Mouse (Mus musculus) intestine, embryonic 16.5 days (tissue): ENCODE data around the gene Sh3pxd2a. TPM values are rescaled to one million over a fixed set of nuclear protein-coding genes. Genes with fewer than 3 reads are reported as not detected.

Experiments used
- ATAC-seq: fragments of 200-750 bp; cut with Nextera tagmentation; 2 replicates; pipeline ENCODE4 v1.8.0; 2017; ENCODE audit warnings: moderate TSS enrichment, moderate library complexity
- H3K27ac ChIP-seq: fragments of 300-500 bp; sonication (generic); 2 replicates; pipeline ENCODE4 v1.5.1; 2014; ENCODE audit warnings: mild to moderate bottlenecking, low read length
- H3K27me3 ChIP-seq: fragments of 300-500 bp; sonication (generic); replicated peaks from 2 replicates; pipeline ENCODE4 v1.6.1; 2014; ENCODE audit warnings: low read length, control low read depth, mixed read lengths; ENCODE audit not compliant: control insufficient read depth, insufficient read depth
- H3K36me3 ChIP-seq: fragments of 300-500 bp; sonication (generic); 2 replicates; pipeline ENCODE4 v1.6.1; 2014; ENCODE audit warnings: low read length, control low read depth; ENCODE audit not compliant: control insufficient read depth, insufficient read depth
- H3K4me1 ChIP-seq: fragments of 300-500 bp; sonication (generic); 2 replicates; pipeline ENCODE4 v1.6.1; 2014; ENCODE audit warnings: low read length, control low read depth, mixed read lengths; ENCODE audit not compliant: control insufficient read depth, insufficient read depth
- H3K4me2 ChIP-seq: fragments of 300-500 bp; sonication (generic); 2 replicates; pipeline ENCODE4 v1.6.1; 2014; ENCODE audit warnings: low read depth, low read length, control low read depth
- H3K4me3 ChIP-seq: fragments of 300-500 bp; sonication (generic); 2 replicates; pipeline ENCODE4 v1.5.1; 2014; ENCODE audit warnings: mild to moderate bottlenecking, low read length
- H3K9ac ChIP-seq: fragments of 300-500 bp; sonication (generic); 2 replicates; pipeline ENCODE4 v1.6.1; 2014; ENCODE audit warnings: low read depth, low read length
- H3K9me3 ChIP-seq: fragments of 300-500 bp; sonication (generic); 2 replicates; pipeline ENCODE4 v1.6.1; 2016; ENCODE audit warnings: low read length, control low read depth; ENCODE audit not compliant: control insufficient read depth
- WGBS: fragments of 180-500 bp; shearing (Covaris S2); extraction: QIAGEN DNeasy Blood & Tissue Kit; methylation state at CpG from one replicate; pipeline ENCODE4 v1.1.7; 2014; 5-methylcytosine and 5-hydroxymethylcytosine counted together
- polyA plus RNA-seq: library from polyadenylated mRNA; unstranded; fragments of >200 nt; fragmentation: Nextera tagmentation; extraction: Ambion mirVana; gene quantifications from 2 replicates; pipeline ENCODE4 v1.2.1, GENCODE M21; 2015

The Sh3pxd2a gene
- polyA plus RNA-seq, 1 experiment from 2014 or later = 3.0 TPM

- Histone ChIP-seq H3K27ac (no peak overlapping the region), H3K4me3 (no peak overlapping the region)
Measured at GRCm38 (mm10) chr19:47493017-47493997, 29.1 kb upstream of the Sh3pxd2a start.

GRCm38 (mm10) chr19:47492422-47492821 is 28.2 kb upstream of the Sh3pxd2a start:
- Histone ChIP-seq H3K4me3 (no peak overlapping the region), H3K36me3 (0 out of 2 replicates have a peak, but pooled peaks cover 2% of the 10 kb centered on the region), H3K9me3 (0 out of 2 replicates have a peak, but pooled peaks cover 2% of the 10 kb centered on the region), H3K9ac (no peak overlapping the region), H3K4me1 (peaks cover 7% of the 10 kb centered on the region; the same call in 1 of the 2 replicates), H3K4me2 (no peak overlapping the region), H3K27ac (no peak overlapping the region), H3K27me3 (no peaks in the 10 kb centered on the region)
- no peak for ATAC-seq
- 85% methylated on average over 6 of the region's 6 CpGs for WGBS

More at GRCm38 (mm10) chr19:47493017-47493997, 29.1 kb upstream of the Sh3pxd2a start:
- H3K9ac ChIP-seq = no peak overlapping the region
- WGBS = 63% methylated on average over 23 of the region's 23 CpGs
- no peaks in the 10 kb centered on the region for H3K27me3 ChIP-seq
- 0 out of 2 replicates have a peak, but pooled peaks cover 2% of the 10 kb centered on the region for H3K9me3 ChIP-seq
- H3K4me2 ChIP-seq = no peak overlapping the region
- ATAC-seq = no peak
- peaks cover 7% of the 10 kb centered on the region; the same call in 1 of the 2 replicates for H3K4me1 ChIP-seq
- H3K36me3 ChIP-seq = 0 out of 2 replicates have a peak, but pooled peaks cover 2% of the 10 kb centered on the region

DNA sequence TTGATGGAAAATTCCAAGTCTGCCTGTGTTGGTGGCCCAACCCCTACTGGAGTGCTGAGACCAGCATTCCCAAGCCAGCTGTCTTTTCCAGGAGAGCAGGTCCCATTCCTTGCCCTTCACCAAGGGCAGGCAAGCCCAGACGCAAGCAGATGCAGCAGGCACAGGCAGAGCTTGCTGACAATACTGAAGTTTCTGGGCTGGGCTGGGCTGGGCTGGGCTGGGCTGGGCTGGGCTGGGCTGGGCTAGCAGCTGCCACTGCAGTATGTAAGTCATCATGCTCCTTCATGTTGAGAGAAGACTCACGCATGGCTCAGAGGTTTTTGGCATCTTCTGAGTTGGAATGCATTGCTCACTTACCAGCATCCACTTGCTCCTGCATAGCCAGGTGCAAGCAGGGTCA is 27.7 kb upstream of the Sh3pxd2a start:
- Histone ChIP-seq H3K9me3 (0 out of 2 replicates have a peak, but pooled peaks cover 2% of the 10 kb centered on the region), H3K36me3 (0 out of 2 replicates have a peak, but pooled peaks cover 2% of the 10 kb centered on the region), H3K27me3 (no peaks in the 10 kb centered on the region), H3K27ac (no peak overlapping the region), H3K4me2 (no peak overlapping the region), H3K4me3 (no peak overlapping the region), H3K4me1 (peaks cover 7% of the 10 kb centered on the region; the same call in 1 of the 2 replicates), H3K9ac (no peak overlapping the region)
- ATAC-seq = peak; percentile 86
- 49% methylated on average over 2 of the region's 2 CpGs for WGBS

DNA sequence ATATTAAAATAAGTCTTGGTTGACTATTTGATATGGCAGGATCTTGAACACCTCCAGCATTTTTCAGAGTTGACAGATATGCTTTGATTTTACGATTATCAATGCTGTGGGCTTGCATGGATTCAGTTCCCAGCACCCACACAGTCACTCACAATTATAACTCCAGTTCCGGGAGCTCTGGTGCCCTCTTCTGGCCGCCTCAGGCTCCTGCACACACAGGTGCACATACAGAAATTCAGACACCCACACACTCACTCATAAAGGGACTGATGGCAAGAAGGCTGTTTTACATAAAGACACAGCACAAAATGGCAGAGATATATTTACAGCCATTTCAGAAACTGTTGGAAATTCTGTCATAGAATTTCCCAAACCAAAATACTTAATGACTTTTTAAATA is 25.0 kb upstream of the Sh3pxd2a start:
- Histone ChIP-seq H3K4me1 (peaks cover 10% of the 10 kb centered on the region), H3K4me3 (no peak overlapping the region), H3K27ac (no peak overlapping the region), H3K4me2 (no peak overlapping the region), H3K36me3 (0 out of 2 replicates have a peak, but pooled peaks cover 2% of the 10 kb centered on the region), H3K27me3 (no peaks in the 10 kb centered on the region), H3K9ac (no peak overlapping the region), H3K9me3 (0 out of 2 replicates have a peak, but pooled peaks cover 2% of the 10 kb centered on the region)
- no peak for ATAC-seq
- 92% methylated on average over 3 of the region's 3 CpGs for WGBS

GRCm38 (mm10) chr19:47488250-47488649 is 24.0 kb upstream of the Sh3pxd2a start:
- Histone ChIP-seq H3K4me1 (peaks cover 10% of the 10 kb centered on the region), H3K9ac (no peak overlapping the region), H3K4me3 (no peak overlapping the region), H3K27me3 (no peaks in the 10 kb centered on the region), H3K36me3 (0 out of 2 replicates have a peak, but pooled peaks cover 2% of the 10 kb centered on the region), H3K4me2 (no peak overlapping the region), H3K9me3 (0 out of 2 replicates have a peak, but pooled peaks cover 2% of the 10 kb centered on the region), H3K27ac (no peak overlapping the region)
- WGBS = 46% methylated on average over 4 of the region's 4 CpGs
- ATAC-seq = no peak

DNA sequence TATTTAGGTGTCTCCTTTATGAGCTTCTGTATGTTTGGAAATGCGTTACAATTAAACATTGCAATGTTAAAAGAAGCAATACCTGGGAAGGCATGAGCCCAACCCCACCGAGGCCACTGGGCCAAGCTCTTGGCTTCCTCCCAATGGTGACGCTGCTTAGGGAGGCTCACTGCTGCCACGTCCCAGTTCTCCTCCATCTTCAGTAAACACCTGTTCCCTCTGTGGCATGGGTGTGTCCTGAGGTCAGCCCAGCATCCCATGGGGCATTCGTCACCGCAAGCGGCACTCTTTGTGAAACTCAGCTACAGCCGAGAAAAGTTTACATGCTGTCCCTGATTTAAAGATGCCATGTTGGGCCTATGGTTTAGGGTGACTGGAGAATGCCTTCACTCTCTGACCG is 23.4 kb upstream of the Sh3pxd2a start:
- no peak overlapping the region for H3K9ac ChIP-seq
- H3K36me3 ChIP-seq = 0 out of 2 replicates have a peak, but pooled peaks cover 2% of the 10 kb centered on the region
- ATAC-seq = no peak
- H3K4me1 ChIP-seq = peaks cover 10% of the 10 kb centered on the region
- 0 out of 2 replicates have a peak, but pooled peaks cover 2% of the 10 kb centered on the region for H3K9me3 ChIP-seq
- H3K27ac ChIP-seq = no peak overlapping the region
- no peak overlapping the region for H3K4me3 ChIP-seq
- WGBS = 80% methylated on average over 9 of the region's 9 CpGs
- no peaks in the 10 kb centered on the region for H3K27me3 ChIP-seq
- H3K4me2 ChIP-seq = no peak overlapping the region

DNA sequence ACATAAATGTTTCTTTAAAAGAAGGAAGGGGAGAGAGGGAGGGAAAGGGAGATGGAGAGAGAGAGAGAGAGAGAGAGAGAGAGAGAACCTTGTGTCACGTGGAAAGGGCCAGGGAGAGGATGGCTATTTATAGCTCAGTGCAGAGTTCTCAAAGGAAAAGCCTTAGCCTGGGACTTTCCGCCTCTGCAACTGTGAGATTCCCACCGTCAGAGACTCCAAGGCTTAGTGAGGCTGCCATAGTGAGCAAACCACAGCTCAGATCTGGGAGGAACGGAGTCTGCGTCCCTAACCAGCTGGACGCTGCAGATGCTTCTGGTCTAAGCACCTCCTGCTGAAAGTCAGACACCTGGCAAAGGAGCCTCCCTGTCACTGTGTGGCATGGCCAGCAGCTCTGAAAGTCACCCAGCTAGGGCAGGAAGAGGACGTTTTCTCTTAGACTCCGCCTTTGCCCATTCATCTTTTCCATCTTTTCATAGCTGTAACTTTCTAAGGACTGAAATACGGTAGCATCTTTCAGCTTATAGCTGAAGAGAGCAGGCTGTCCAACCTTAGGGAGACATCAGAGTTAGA is 21.9 kb upstream of the Sh3pxd2a start:
- Histone ChIP-seq H3K4me3 (no peak overlapping the region), H3K36me3 (0 out of 2 replicates have a peak, but pooled peaks cover 2% of the 10 kb centered on the region), H3K27ac (peak overlapping the region; percentile 62), H3K9ac (no peak overlapping the region), H3K4me2 (no peak overlapping the region), H3K9me3 (0 out of 2 replicates have a peak, but pooled peaks cover 2% of the 10 kb centered on the region), H3K4me1 (peaks cover 3% of the 10 kb centered on the region; the same call in 1 of the 2 replicates), H3K27me3 (no peaks in the 10 kb centered on the region)
- ATAC-seq = peak; percentile 80
- 27% methylated on average over 9 of the region's 9 CpGs for WGBS

GRCm38 (mm10) chr19:47484110-47484509 is 19.9 kb upstream of the Sh3pxd2a start:
- Histone ChIP-seq H3K27ac (no peak overlapping the region), H3K9me3 (no peaks in the 10 kb centered on the region), H3K4me2 (no peak overlapping the region), H3K4me3 (no peak overlapping the region), H3K27me3 (no peaks in the 10 kb centered on the region), H3K36me3 (no peaks in the 10 kb centered on the region), H3K9ac (no peak overlapping the region), H3K4me1 (peaks cover 3% of the 10 kb centered on the region; the same call in 1 of the 2 replicates)
- no peak for ATAC-seq
- WGBS = 81% methylated on average over 3 of the region's 3 CpGs

GRCm38 (mm10) chr19:47483346-47483745 is 19.1 kb upstream of the Sh3pxd2a start:
- Histone ChIP-seq H3K27me3 (no peaks in the 10 kb centered on the region), H3K36me3 (no peaks in the 10 kb centered on the region), H3K4me3 (no peak overlapping the region), H3K4me2 (no peak overlapping the region), H3K27ac (no peak overlapping the region), H3K4me1 (peaks cover 3% of the 10 kb centered on the region; the same call in 1 of the 2 replicates), H3K9me3 (no peaks in the 10 kb centered on the region), H3K9ac (no peak overlapping the region)
- 54% methylated on average over 3 of the region's 3 CpGs for WGBS
- no peak for ATAC-seq
